Mouse (Mus musculus): Measurements from ENCODE around the gene Sorcs3.

- TF ChIP-seq CTCF (conservative IDR thresholded peaks at IDR 0.05; ENCODE audit: insufficient read depth, insufficient read length, low read depth, low read length): no peak
- TF ChIP-seq POLR2A (IDR thresholded peaks at IDR 0.05; ENCODE audit: low read depth, low read length): no peak
Observed at GRCm38 (mm10) chr19:48815064-48815463, 609.2 kb downstream of the Sorcs3 start.
